Mouse (Mus musculus) heart, postnatal 25 days (tissue): ENCODE measurements around the gene Hist1h4a. TPM values are rescaled to one million over a fixed set of nuclear protein-coding genes. Genes with fewer than 3 reads are reported as not detected.
"Not testable (repeated sequence)": the region's sequence is repeated elsewhere in the genome, so short reads cannot be mapped to it uniquely, and the experiment has no call there.

ENCODE experiments used
- DNase-seq: peaks from one replicate; pipeline ENCODE4 v3.0.0; 2022; ENCODE audit warnings: low spot score
- intact Hi-C: fragments of 180-260 bp; cut with DNase I; formaldehyde crosslinking; loops from one replicate; pipeline ENCODE4 v1.15.1; 2025
- microRNA-seq: library from miRNA; unstranded; fragments of <30 nt; microRNA quantifications from one replicate; pipeline ENCODE4 v1.2.0, GENCODE M21; 2022
- total RNA-seq, 2 experiments: library from RNA; stranded (reverse); gene quantifications; 2 replicates each; pipeline ENCODE4 v1.2.3; 2021

The Hist1h4a gene
- total RNA-seq, 2 experiments from 2014 or later: 12.6 to 15.8 TPM

DNA sequence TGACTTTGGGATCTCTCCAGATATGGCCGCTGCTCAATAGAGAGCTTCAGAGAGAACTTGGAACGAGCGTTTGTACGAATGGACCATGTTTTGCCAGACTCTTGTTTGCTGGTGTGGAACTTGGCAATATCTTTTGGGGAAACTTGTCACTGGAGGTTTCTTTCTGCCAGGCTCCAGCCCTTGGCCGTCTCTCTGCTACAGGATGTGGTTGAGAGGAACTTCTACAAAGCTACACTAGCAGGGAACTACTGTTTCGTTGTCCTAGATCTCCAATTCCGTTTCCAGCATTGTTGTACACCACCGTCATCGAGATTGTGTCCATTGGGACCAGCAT, 31.9 kb downstream of the Hist1h4a start:
- intact Hi-C loops: no loop called here
- no peak for DNase-seq

DNA sequence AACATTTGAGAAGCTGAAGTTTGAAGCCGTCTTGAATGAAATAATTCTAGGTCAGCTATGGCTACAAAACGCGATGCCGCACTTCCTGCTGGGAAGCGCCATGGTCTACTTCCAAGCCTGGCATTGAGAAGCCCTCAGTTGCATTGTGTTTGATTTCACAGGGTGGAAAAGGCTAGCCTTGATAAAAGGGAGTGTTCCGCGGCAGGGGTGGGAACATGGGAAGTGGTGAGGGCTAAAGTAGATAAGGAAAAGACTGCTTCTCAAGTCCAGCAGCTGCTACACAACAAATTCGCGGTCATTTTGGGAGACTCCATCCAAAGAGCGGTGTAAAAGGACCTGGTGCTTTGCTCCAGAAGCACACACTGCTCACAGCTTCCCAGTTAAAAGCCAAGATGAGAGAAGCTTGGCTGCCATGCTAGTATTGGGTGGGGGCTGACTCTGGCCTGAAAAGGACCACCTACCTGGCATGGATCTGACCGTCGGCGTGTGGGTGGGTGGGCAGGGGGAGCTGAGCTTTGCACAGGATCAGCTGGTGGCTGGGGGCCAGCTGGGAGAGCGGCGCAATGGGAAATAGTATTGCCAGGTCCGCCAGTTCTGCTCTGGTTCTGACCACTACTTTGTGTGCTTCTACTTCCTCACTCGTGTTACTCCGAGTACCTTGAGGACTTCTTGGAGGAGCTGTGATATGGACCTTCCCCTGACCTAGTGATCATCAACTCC, 32.4 kb downstream of the Hist1h4a start:
- intact Hi-C loops: no loop called here

DNA sequence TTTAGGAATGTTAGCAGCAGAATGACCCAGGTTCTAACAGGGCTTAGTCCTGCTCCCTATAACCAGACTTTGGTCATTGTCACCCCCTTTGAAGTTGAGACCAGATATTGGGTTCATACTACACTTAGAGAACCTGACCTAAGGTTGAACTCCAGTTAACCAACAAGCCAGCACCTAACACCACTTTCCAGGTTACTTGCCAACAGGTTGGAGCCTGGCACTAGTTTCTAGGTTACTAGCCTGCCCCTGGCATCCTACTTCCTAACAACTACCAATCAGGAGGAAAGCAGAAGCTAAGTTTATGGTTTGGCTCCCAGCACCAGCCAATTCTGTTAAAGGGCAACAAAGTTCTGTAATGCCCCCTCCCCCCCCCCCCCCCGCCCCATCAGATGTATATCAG, 35.8 kb downstream of the Hist1h4a start:
- intact Hi-C loops: no loop called here

More for the DNA sequence above, 32.4 kb downstream of the Hist1h4a start:
- DNase-seq: no peak

DNA sequence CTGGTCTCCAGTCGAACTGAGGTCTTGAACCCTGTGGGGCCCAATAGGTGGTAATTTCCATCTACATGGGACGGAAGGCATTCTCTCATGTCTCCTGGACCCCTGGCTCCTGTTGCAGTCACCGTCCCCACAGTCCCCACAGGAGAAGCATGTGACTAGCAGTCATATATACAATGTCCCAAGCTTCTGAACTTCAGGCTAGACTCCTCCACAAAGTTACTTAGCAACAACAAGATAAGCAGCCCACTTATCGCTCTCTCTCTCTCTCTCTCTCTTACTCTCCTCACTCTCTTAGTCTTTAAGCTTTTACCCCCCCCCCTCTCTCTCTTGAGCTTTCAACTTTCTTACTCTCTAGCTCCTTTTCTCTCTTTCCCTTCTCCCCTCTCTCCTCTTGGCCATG, 36.8 kb downstream of the Hist1h4a start:
- DNase-seq: no peak
- intact Hi-C loops: no loop called here

More for the DNA sequence above, 35.8 kb downstream of the Hist1h4a start:
- DNase-seq: no peak

- DNase-seq, intact Hi-C loops: not testable (repeated sequence)
Measured at GRCm38 (mm10) chr13:23717593-23718245, 43.3 kb downstream of the Hist1h4a start.

DNA sequence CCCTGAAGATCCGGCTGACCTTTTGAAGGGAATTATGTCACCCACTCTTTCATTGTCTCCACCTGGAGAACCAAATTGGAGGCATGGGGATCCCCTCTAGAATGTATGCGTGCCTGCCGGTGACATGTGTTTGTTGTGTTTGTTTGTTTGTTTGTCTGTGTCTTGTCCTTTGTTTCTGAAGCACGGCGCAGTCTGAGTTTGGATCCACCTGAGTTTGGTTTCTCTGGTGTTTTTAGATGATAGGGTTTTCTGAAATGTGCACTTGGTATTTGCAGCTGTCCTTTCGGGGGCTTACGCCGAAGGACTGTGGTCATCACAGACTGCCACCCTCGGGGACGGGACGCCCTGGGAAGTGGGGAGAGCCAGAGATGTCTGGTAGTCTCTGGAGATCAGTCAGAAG, 43.9 kb downstream of the Hist1h4a start:
- DNase-seq: no peak
- intact Hi-C loops: no loop called here

- DNase-seq: no peak
- intact Hi-C loops: no loop called here
Measured at GRCm38 (mm10) chr13:23716261-23717042, 44.6 kb downstream of the Hist1h4a start.

Small RNA genes within 50 kb of the gene (microRNA-seq; reads per million reads assigned to microRNA genes)
- gene Gm44314 (not detected), gene Gm44484 (not detected)

Other genes with a start within 250 kb of the Hist1h4a start
- 100 to 1,000 TPM; 272 to 334 TPM for gene Hist1h4h, start 230.2 kb downstream of the Hist1h4a start, total RNA-seq
- gene Hist1h2af, start 227.3 kb downstream of the Hist1h4a start, total RNA-seq: 10 to 100 TPM; 13.7 to 25.9 TPM
- gene Hist1h3g, start 225.8 kb downstream of the Hist1h4a start, total RNA-seq: 1 to 10 TPM; 3.4 to 4.1 TPM
- gene Hist1h2bh, start 217.8 kb downstream of the Hist1h4a start, total RNA-seq: 1 to 10 TPM; 1.4 to 1.9 TPM
- 10 to 100 TPM in 1 of 2 experiments, 1 to 10 TPM in 1; 6.4 to 10.6 TPM for gene Hist1h3f, start 217.2 kb downstream of the Hist1h4a start, total RNA-seq
- gene Hist1h4f, start 209.6 kb downstream of the Hist1h4a start, total RNA-seq: 10 to 100 TPM; 33.0 to 46.9 TPM
- 1 to 10 TPM; 1.8 to 2.5 TPM for gene Hist1h1d, start 208.0 kb downstream of the Hist1h4a start, total RNA-seq
- 10 to 100 TPM; 15.4 to 27.3 TPM for gene Hist1h3e, start 198.9 kb downstream of the Hist1h4a start, total RNA-seq
- 1 to 10 TPM; 3.4 to 4.1 TPM for gene Hist1h2ae, start 190.0 kb downstream of the Hist1h4a start, total RNA-seq
- 10 to 100 TPM; 28.4 to 48.1 TPM for gene Hist1h2bg, start 189.8 kb downstream of the Hist1h4a start, total RNA-seq
- gene Hist1h2bf, start 187.0 kb downstream of the Hist1h4a start, total RNA-seq: 10 to 100 TPM; 16.8 to 17.6 TPM
- gene Hist1h2ad, start 186.8 kb downstream of the Hist1h4a start, total RNA-seq: 1 to 10 TPM; 2.4 to 4.8 TPM
- gene Hist1h3d, start 185.5 kb downstream of the Hist1h4a start, total RNA-seq: 1 to 10 TPM; 3.4 to 3.6 TPM
- gene Hist1h4d, start 179.6 kb downstream of the Hist1h4a start, total RNA-seq: 10 to 100 TPM; 54.4 to 63.1 TPM
- gene Hist1h2be, start 140.1 kb downstream of the Hist1h4a start, total RNA-seq: 10 to 100 TPM; 10.5 to 10.7 TPM
- gene Hist1h1e, start 138.7 kb downstream of the Hist1h4a start, total RNA-seq: 10 to 100 TPM; 35.6 to 42.0 TPM
- gene Hist1h2ac, start 77.3 kb downstream of the Hist1h4a start, total RNA-seq: 1 to 10 TPM; 1.5 to 1.9 TPM
- gene Hist1h2bc, start 77.0 kb downstream of the Hist1h4a start, total RNA-seq: 10 to 100 TPM; 73.7 to 74.9 TPM
- not detected for gene Hist1h1t, start 65.4 kb downstream of the Hist1h4a start, total RNA-seq
- 10 to 100 TPM; 42.4 to 60.8 TPM for gene Hist1h4c, start 62.8 kb downstream of the Hist1h4a start, total RNA-seq
- 10 to 100 TPM; 48.9 to 50.3 TPM for gene Hfe, start 50.4 kb downstream of the Hist1h4a start, total RNA-seq
- 100 to 1,000 TPM; 134 to 160 TPM for gene Hist1h1c, start 22.4 kb downstream of the Hist1h4a start, total RNA-seq
- 1 to 10 TPM; 3.2 to 9.1 TPM for gene Hist1h3c, start 15.6 kb downstream of the Hist1h4a start, total RNA-seq
- gene Hist1h2bb, start 14.5 kb downstream of the Hist1h4a start, total RNA-seq: 10 to 100 TPM in 1 of 2 experiments, 1 to 10 TPM in 1; 9.6 to 11.4 TPM
- gene Hist1h2ab, start 10.1 kb downstream of the Hist1h4a start, total RNA-seq: 10 to 100 TPM; 12.7 to 17.0 TPM
- 10 to 100 TPM; 19.3 to 26.5 TPM for gene Hist1h3b, start 9.0 kb downstream of the Hist1h4a start, total RNA-seq
- 10 to 100 TPM; 13.3 to 23.6 TPM for gene Hist1h4b, start 4.2 kb downstream of the Hist1h4a start, total RNA-seq
- gene Hist1h3a, start 1.2 kb upstream of the Hist1h4a start, total RNA-seq: 10 to 100 TPM; 15.8 to 18.0 TPM
- 1 to 10 TPM; 5.4 to 9.2 TPM for gene Hist1h1a, start 2.4 kb upstream of the Hist1h4a start, total RNA-seq
- not detected for gene Trim38, start 8.7 kb upstream of the Hist1h4a start, total RNA-seq
- gene Slc17a2, start 45.8 kb upstream of the Hist1h4a start, total RNA-seq: not detected
- gene Slc17a3, start 78.2 kb upstream of the Hist1h4a start, total RNA-seq: not detected
- not detected for gene Slc17a1, start 106.5 kb upstream of the Hist1h4a start, total RNA-seq
- not detected for gene Slc17a4, start 153.8 kb upstream of the Hist1h4a start, total RNA-seq
- not detected for gene Hist1h2ba, start 172.9 kb upstream of the Hist1h4a start, total RNA-seq
- gene Hist1h2aa, start 173.2 kb upstream of the Hist1h4a start, total RNA-seq: not detected
- not detected for gene Scgn, start 230.0 kb upstream of the Hist1h4a start, total RNA-seq